Mouse (Mus musculus) left cerebral cortex, adult 18-20 months (tissue): ENCODE measurements around the gene P3h3. TPM values are rescaled to one million over a fixed set of nuclear protein-coding genes. Genes with fewer than 3 reads are reported as not detected.

ENCODE experiments used
- DNase-seq, 2 experiments: peaks; one replicate each; pipeline ENCODE4 v3.0.0; 2021 to 2022; ENCODE audit warnings: low spot score in 2 of 2, mixed read lengths in 1 of 2
- total RNA-seq, 2 experiments: library from RNA; stranded (reverse); gene quantifications; 2 replicates each; pipeline ENCODE4 v1.2.3; 2021

The P3h3 gene
- total RNA-seq, 2 experiments from 2014 or later, result 23.5 to 30.9 TPM

GRCm38 (mm10) chr6:124866560-124866959 lies 9.0 kb upstream of the P3h3 start:
- no peak for DNase-seq

- DNase-seq, result no peak
These were observed 8.3 kb upstream of the P3h3 start for GRCm38 (mm10) chr6:124865766-124866362.

- peak; percentile 65 to 76 for DNase-seq
These were observed 6.2 kb upstream of the P3h3 start, which contains the start of gene Gpr162 for GRCm38 (mm10) chr6:124863658-124864298. Gene Gpr162 (minus strand): TSS chr6:124863983.

GRCm38 (mm10) chr6:124863125-124863657 lies 5.6 kb upstream of the P3h3 start:
- DNase-seq, result no peak

GRCm38 (mm10) chr6:124862406-124863124 lies 5.0 kb upstream of the P3h3 start:
- DNase-seq, result peak; percentile 36 to 42

- no peak for DNase-seq
These were observed 4.2 kb upstream of the P3h3 start for GRCm38 (mm10) chr6:124861802-124862201.

- DNase-seq, result peak in 1 of 2 experiments; percentile 36
These were observed 3.7 kb upstream of the P3h3 start for GRCm38 (mm10) chr6:124861266-124861665.

- DNase-seq, result peak in 1 of 2 experiments; percentile 28
These were observed 3.0 kb upstream of the P3h3 start for GRCm38 (mm10) chr6:124860511-124860910.

- DNase-seq, result peak; percentile 91 to 94
These were observed 2.2 kb upstream of the P3h3 start for GRCm38 (mm10) chr6:124859725-124860124.

GRCm38 (mm10) chr6:124858561-124859318 lies 1.2 kb upstream of the P3h3 start:
- no peak for DNase-seq

- DNase-seq, result peak in 1 of 2 experiments; percentile 64
These were observed 433 bp upstream of the P3h3 start for GRCm38 (mm10) chr6:124857840-124858530.

GRCm38 (mm10) chr6:124856321-124856720 lies 1.2 kb downstream of the P3h3 start:
- DNase-seq, result peak in 1 of 2 experiments; percentile 55

GRCm38 (mm10) chr6:124854647-124855046 lies 2.9 kb downstream of the P3h3 start:
- no peak for DNase-seq

GRCm38 (mm10) chr6:124850535-124850934 lies 7.0 kb downstream of the P3h3 start:
- no peak for DNase-seq

GRCm38 (mm10) chr6:124847305-124847704 lies 10.2 kb downstream of the P3h3 start:
- peak; percentile 93 to 96 for DNase-seq

GRCm38 (mm10) chr6:124840241-124841167 lies 17.0 kb downstream of the P3h3 start, which contains the start of gene Gnb3:
Gene Gnb3 (minus strand): TSS chr6:124840275.
- no peak for DNase-seq

GRCm38 (mm10) chr6:124839805-124840204 lies 17.7 kb downstream of the P3h3 start:
- DNase-seq, result no peak

- DNase-seq, result no peak
These were observed 21.1 kb downstream of the P3h3 start for GRCm38 (mm10) chr6:124836411-124836810.

GRCm38 (mm10) chr6:124835531-124835930 lies 22.0 kb downstream of the P3h3 start:
- no peak for DNase-seq
